Mouse (Mus musculus) cerebellum, adult 9-11 months (tissue): ENCODE results near the gene Ptpn7.
"Not testable (repeated sequence)": the region's sequence is repeated elsewhere in the genome, so short reads cannot be mapped to it uniquely, and the experiment has no call there.

ENCODE experiments used
- DNase-seq: peaks from one replicate; pipeline ENCODE4 v3.0.0; 2022

Ptpn7 gene

DNA sequence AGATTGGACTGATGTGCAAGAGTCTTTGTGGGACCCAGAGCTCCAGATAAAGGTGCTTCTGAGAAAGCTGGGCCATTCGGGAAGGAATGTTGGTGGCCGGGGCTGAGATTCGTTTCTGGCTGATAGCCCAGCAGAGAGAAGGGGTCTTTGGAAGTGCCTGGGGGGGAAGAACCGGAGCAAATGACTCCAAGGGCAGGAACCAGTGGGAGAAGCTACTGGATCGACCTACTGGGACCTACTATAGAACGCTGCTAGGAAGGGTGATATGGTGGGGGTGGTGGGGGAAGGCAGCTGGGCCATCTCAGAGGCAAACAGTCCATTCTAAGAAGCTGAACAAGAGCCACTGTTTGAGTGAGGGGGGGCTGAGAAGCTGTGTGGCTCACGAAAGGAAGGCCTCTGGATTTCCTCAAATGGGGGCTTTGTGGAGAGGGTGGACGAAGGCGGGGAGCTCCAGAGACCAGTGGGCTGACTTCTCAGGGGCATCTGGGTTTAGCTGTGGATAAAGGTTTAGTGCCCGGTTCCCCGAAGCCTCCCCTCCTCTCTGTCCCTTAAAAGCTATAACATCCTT, 27.1 kb downstream of the Ptpn7 start:
- no peak for DNase-seq

DNA sequence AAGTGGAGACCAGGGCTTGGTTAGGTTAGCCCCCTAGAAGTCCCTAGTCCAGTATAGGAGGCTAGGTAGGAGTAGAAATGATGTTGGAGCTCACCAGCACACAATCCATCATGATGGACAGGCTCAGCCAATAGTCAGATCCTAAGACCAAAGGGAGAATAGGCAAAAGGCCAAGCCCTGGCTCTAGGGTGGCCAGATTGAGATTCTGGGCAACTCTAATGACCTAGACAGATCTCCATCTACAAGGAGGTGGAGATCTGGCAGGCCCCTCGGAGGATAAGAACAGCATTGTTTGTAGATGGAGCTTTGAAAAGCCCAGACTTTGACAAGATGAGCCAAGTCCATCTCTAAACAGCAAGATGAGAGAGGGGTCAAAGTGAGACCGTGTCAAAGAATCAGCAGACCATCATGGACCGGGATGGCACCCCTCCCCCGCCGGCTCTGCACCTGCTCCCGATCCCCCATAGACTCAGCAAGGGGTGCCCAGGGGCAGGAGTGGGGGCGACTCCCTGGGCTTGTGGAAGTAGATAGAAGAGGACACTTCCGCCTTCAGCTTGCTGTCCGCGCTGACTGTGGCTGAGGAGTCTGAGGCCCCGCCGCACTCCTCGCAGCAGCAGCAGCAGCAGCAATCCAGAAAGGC, 28.0 kb downstream of the Ptpn7 start:
- DNase-seq: no peak

DNA sequence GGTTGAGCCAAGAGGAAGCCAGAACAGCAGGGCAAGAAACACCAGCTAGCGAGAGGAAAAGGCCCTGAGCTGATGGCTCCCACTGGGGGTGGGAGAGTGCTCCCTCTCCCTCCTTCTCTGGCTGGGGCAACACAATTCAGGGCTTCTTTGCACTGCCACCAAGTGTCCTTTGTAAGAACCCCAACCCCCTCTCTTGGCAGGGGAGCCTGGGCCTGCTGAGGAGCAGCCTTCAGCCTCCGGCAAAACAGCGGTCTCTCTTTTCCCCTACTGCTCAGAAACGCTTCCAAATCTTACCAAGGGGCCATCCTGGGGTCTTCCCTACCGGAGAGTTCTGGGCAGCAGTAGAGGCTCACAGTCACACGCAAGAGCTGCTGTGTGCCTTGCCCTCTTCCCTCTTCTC, 30.2 kb downstream of the Ptpn7 start:
- peak; percentile 59 for DNase-seq

DNA sequence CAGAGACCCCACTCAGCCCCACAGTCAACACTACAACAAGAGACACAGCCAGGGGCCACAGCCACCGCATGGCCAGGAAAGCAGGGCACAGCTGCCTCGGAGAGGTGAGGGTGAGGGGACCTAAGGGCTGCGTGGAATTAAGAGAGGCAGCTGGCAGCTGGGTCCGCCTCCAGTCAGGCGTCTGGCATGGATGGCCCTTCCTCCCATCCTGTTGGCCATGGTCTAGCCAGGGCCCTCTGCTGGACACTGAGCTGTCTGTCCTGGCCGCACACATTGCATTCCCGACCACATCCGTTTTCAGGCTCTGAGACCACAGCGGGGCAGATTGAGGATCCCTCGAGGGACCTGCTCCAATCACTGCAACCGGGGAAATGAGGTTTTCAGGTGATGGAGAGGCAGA, 34.9 kb downstream of the Ptpn7 start, which contains the start of gene Gpr37l1:
Gene Gpr37l1 (minus strand): TSS at position 247 of the 400 bp plus-strand sequence.
- no peak for DNase-seq

DNA sequence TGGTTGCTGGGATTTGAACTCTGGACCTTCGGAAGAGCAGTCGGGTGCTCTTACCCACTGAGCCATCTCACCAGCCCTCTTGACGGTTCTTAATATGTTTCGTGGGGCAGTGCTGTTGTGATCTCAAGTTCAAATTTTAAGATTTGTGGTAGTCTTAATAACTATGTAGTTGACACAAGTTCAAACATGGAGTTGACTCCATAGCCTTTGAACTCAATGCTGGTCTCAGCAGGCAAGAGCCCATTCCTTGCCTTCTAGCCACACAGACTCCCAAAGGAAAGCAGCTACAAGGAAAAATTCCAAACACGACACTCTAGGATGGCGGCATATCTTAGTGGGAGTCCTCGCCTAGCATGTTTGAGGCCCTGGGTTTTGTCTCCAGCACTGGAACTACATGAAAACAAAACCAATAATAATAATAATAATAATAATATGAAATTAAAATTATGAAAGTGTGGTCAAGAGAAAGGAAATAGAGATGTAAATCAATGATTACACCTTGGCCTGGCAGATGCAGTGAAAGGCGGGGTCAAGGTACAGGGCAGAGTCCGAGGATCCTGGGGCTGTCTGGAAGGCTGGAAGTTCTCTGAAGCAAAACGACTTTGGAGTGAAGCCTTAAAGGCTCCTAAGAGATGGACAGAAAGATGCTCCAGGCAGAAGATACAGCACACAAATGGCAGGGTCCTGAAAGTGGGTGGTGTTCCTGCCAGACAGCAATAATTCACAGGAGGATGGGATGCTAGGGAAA, 36.1 kb downstream of the Ptpn7 start:
- no peak for DNase-seq

DNA sequence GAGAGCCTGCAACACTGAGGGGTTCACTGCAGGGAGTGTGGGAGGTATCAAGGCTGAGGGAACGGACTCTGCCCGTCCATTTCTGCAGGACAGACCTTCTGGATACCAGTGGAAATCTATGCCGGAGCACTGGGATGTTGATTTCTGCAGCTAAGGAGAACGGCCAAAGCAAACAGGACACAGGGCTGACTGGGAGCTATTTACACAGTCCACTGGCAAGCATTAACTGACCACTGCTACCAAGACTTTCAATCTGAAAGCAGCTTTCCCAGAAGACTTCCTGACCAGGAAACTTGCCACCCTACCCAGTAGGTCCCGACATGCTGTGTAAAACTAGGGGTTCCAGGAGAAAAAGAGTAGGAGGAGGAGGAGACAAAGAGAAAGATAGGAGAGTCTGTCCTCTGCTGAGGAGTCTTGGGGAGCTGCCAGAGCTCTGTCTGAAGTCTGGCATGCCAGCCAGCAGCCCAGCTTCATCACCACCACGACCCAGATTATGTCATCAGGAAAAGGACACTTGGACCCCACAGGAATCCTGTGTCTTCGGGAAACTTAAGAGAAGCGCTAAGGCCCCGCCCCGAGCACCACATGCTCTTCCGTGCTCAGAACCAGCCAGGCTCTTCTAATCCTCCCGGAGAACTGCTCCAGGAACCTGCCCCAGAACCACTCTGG, 37.2 kb downstream of the Ptpn7 start:
- DNase-seq: no peak

DNA sequence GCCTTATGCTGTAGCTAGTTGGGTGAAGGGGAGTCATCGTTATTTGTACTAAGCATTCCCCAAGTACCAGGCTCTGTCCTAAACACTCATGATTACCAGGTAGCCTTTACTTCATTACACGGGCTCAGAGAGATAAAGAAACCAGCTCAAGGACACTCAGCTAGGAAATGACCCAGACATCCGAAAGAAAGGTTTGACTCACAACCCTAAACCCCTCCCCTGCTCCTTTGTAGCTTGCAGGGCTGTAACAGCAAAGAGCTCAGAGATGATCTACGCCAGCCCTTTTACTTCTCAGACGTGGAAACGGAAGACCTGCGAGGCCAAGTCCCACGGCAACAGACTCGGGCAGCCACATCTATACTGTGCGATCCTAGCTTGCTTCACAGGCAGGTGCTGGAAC, 37.8 kb downstream of the Ptpn7 start:
- no peak for DNase-seq

DNA sequence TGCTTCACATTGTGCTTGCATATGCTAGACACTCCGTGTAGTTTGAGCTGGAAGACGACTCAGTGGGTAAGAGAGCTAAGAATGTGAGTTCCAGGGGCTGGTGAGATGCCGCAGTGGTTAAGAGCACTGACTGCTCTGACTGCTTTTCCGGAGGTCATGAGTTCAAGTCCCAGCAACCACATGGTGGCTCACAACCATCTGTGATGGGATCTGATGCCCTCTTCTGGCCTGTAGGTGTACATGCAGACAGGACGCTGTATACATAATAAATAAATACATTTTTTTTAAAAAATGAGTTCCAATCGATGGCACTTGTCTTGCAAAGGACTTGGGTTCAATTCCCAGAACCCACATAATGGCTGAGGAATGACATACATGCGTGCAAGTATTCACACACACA, 38.7 kb downstream of the Ptpn7 start:
- DNase-seq: no peak

DNA sequence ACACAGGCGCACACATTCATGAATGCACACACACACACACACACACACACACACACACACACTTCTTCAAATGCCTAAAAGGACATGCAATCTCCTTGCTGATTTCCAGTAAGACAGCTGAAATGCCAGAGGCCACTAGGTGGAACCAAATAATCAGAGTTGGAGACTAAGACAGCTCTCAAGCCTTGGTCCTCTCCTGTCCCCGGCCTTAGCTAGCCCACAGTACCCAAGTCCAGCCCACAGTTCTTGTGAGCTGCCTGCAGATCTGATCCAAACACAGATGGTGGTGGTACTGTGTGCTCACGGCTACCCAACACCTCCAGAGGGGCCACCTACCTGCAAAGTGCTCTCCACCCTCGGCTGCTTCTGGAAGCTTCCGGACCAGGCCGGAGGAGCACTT, 39.5 kb downstream of the Ptpn7 start:
- DNase-seq: peak; percentile 61

DNA sequence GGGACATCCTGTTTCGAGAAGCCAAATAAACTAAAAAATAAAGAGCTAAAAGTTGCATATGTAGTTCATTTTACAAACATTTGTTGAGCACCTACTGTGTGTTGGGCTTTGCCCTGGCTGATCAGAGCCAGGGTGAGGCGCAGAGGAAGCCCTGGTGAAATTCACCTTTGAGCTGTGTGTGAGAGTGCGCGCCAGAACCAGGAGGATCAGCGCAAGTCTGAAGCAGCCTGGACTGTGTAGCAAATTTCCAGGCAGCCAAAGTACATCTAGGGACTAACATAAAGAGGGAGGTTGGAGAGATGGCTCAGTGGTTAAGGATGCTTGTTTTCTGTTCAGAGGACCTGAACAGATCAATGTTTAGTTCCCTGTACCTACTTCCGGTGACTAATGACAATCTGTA, 40.8 kb downstream of the Ptpn7 start:
- no peak for DNase-seq

DNA sequence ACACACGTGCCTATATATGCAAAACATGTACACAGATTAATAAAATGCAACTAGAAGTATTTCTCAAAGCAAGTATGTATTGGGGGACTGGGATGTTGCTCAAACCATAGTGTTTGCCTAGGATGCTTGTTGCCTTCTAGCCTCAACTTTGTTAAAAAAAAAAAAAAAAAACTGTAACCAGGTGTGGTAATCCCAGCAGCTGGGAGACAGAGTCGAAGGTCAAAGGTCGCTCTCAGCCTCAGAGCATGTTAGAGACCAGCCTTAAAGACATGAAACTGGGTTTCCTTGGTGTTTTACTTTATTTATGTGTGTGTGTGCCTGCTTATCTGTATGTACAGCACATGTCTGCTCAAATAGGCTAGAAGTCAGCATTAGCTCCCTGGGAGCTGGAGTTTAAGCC, 42.7 kb downstream of the Ptpn7 start:
- DNase-seq: no peak

DNA sequence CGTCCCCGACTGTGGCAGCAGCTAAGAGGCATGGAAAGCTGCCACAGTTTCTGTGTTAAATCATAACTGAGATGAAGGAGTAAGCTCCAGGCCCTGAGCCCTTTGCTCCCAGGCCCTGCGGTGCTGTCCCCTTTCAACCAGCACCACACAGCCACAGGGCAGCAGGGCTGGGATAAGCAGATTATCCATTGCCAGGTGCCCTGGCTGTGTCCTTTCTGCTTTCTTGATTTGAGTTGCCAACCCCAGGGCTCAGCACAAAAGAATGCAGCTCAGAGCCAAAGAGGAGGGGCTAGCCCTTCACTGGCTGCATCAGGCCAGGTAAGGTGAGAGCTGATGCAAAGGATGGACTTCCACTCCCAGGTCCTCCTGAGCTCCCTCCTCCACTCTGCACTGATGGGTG, 45.2 kb downstream of the Ptpn7 start:
- DNase-seq: no peak

DNA sequence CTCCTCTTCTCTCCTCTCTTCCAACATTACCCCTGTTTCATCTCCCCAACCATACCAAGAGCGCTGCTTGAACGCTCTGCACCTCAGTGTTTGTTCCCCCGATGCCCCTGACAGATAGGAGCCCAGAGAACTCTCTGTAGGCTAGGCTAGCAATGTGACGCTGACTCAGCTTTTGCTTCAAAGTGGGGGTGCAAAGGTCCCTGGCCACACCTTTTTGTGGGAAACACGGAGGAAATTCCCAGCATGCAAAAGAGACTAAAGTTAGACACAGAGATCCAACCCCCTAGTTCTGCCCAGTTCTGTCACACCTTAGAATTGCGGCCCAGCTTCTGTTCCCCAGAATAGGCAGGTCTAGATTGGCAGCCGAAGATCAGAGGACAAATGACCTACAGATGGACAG, 46.4 kb downstream of the Ptpn7 start:
- no peak for DNase-seq

DNA sequence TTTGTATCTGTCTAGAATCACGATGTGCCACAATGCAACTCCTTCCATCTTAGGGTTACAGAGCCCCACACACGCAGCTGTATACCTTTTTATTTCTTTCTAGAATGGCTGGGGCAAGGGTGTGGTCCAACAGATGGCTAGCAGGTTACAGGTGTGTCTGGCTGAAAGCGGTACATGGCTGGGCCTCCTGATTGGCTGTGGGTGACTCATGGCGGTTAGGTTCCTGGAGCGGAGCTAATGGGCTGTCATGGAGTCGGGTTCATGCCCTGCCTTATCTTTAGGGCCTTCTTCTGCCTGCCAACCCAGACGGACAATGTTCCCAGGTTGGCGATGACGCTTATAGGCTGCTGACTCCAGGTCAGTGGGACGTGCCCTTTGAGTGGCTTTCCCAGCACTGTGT, 48.3 kb downstream of the Ptpn7 start:
- DNase-seq: no peak

DNA sequence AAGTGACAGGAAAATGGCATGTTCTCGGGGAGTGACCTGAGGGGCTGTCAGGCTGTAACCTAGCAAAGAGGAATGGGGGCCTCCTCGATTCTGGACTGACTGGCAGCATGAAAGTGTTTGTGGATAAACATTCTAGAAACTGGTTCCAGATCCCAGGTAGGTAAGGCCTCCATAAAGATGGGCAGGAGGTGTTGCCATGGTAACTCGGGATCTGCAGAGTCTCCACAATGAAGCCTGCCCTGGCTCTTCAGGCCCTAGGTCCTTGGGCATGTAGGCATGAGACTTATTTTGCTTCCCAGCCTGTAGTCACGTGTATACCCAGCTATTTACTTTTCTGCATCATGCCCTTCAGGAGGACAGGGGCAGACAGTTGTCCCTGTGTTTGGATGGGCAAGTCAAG, 48.8 kb downstream of the Ptpn7 start:
- DNase-seq: no peak

DNA sequence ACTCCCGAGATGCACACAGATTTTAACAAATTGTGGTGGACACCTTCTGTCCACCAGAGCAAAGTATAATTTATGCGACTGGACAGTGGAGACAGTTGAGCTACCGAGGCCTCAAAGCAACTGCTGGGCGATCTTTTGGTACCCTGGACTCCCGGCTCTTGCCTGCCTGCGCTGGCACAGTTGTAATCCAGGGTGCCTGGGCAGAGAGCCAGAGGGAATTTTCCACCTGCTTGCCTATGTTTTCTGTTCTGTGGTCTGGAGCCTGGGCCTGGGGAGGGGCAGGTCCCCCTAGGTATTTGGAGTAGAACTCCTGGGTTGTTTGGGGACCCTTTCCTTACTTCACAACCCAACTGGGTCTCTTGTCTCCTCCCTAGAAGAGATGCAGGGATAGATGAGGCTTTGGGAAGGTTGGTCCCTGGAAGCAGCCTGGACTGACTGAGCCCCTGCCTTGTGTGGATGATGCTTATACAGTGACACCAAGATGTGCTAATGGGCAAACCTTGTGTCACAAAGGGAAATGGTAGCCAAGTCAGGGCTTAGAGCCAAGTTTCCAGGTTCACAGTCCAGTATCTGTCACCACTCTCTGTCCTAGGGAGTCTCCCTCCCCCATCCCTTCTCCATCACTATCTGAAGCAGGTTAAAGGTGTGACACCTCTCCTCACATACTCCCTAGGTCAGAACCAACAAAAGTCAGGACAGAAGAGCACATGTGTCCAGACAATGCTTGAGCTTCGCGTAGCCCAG, 49.6 kb downstream of the Ptpn7 start:
- DNase-seq: no peak

DNA sequence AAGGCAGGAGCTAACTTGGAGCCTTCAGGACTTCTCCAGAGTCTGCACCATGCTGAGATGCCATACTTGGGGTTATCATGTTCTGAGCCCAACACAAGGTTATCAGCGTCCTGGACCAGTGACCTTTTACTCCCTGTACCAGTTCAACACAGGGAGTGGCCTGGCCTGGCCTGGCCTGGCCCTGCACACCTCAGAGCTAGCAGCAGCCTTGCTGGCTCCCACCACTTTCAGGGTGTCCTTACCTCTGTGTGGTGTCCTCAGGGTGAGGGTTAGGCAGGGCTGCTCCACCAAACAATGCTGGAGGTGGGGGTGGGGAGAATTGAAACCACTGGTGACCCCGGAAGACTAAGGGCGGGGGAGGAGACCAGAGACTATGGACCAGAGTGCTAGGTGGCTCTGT, 50.5 kb downstream of the Ptpn7 start:
- no peak for DNase-seq

DNA sequence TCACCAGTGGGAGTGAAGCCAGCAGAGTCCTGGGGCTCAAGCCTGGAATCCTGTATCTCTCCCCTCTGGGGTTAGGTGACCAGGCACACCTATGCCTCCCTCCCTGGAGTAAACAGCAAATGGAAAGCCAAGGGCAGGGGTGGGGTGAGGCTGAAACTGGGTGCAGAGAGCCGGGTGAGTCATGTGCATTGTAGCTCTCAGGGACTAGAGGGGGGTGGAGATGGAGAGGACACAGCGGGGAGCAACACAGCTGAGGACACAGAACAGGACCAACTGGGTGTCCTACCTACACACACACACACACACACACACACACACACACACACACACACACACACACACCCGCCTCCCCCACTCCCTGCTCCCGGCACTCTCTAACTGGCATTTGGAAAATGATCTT, 50.9 kb downstream of the Ptpn7 start:
- no peak for DNase-seq

DNA sequence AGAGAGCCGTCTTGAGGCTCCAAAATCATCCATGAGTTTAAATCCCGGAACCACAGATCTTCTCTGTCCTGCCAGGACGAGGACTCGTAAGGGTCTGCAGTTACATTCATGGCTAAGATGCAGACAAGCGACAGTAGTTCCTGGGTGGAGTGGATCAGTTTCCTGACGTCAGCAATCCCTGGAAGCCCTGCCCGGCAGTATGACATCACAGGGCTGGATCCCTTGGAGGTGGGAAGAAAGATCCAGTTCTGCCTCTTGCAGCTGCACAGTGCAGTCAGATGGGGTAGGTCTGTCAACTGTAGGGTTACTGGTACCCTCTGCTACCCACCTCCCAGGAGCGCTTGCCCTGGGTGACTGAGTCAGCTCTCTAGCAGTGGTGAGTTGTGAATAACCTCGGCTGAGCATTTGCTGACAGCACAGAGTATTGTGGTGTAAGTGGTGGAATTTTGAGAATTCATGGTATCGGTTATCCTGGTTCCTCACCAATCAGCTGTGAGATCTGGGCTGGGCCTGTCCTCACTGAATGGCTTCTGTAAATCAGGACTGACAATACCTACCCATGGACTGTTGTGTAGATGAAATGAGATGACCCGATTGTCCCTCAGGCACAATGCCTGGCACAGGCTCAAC, 51.6 kb downstream of the Ptpn7 start:
- no peak for DNase-seq

DNA sequence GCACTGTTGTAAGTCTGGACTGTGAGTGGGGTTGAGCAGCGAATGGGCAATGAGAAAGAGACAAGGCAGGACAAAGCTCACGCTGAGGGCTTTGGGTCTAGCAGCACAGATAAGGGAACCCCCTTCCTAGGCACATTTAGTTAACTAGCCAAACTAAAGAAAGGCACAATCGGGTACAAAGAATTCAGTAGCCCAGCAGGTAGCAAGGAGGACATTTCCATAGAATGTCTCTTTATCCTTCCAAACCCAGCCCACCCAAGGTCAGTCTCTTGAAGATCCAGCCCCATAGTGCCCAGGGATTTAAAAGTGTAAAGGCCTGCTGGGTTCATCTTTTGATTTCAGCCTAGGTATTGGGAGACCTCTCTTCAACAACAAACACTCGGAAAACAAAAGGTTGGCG, 53.4 kb downstream of the Ptpn7 start:
- DNase-seq: no peak

DNA sequence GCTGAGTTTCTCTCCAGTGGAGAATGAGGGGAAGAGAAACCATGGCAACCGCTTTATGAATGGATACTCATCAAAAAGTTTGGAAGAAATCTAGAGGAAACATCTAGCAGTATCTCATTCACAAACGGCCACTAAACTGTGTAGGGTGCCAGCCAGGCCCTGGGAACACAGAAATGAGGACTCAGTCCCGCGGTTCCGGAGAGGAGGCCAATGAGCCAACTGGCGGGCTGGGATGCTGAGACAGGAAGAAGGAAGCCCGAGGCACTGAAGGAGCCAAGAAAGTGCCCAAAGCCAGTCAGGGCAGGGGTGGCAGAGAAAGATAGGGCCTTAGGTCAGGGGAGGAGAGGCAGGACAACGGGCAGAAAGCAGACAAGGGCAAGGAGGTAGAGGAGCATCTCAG, 53.9 kb downstream of the Ptpn7 start:
- peak; percentile 39 for DNase-seq

DNA sequence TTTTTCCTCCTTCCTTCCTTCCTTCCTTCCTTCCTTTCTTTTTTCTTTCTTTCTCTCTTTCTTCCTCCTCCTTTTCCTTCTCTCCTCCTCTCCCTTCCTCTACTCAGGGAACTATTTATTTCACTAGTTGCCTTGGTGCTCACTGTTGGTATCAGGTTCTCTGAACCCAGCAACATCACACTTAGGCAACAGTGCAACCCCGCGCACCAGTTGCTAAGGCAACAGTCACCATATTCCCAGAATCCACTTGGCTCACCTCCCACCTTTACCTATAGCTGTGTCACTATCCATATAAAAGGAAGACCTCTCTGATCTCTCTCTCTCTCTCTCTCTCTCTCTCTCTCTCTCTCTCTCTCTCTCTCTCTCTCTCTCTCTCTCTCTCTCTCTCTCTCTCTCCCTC, 54.5 kb downstream of the Ptpn7 start:
- not testable (repeated sequence) for DNase-seq

DNA sequence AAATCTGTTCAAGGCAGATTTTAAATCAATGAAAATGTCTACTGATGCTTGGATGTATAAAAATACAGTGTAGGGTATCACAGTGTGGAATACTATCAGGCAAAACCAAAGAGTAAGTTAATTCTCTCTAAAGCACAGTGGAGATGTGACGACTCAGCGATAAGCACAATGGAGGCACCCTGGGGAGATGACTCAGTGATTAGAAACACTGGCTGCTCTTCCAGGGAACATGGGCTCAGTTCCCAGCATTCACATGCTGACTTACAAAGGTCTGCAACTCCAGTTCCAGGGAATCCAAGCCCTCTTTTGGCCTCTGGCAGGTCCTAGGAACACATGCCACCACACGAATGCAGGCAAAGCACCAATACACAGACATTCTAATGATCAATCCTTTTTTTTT, 55.7 kb downstream of the Ptpn7 start:
- no peak for DNase-seq
